Mouse (Mus musculus) intestine, embryonic 15.5 days (tissue): ENCODE measurements around the gene Evi5l. TPM values are rescaled to one million over a fixed set of nuclear protein-coding genes. Genes with fewer than 3 reads are reported as not detected.

Source experiments
- ATAC-seq: fragments of 200-750 bp; cut with Nextera tagmentation; 2 replicates; pipeline ENCODE4 v1.8.0; 2017; ENCODE audit warnings: moderate TSS enrichment, moderate library complexity
- H3K27ac ChIP-seq: fragments of 300-500 bp; sonication (generic); 2 replicates; pipeline ENCODE4 v1.5.1; 2015; ENCODE audit warnings: mild to moderate bottlenecking, inconsistent platforms
- H3K27me3 ChIP-seq: fragments of 300-500 bp; sonication (generic); replicated peaks from 2 replicates; pipeline ENCODE4 v1.6.1; 2015; ENCODE audit warnings: inconsistent platforms
- H3K36me3 ChIP-seq: fragments of 300-500 bp; sonication (generic); 2 replicates; pipeline ENCODE4 v1.6.1; 2015; ENCODE audit warnings: inconsistent platforms
- H3K4me1 ChIP-seq: fragments of 300-500 bp; sonication (generic); replicated peaks from 2 replicates; pipeline ENCODE4 v1.6.1; 2015; ENCODE audit warnings: inconsistent platforms
- H3K4me2 ChIP-seq: fragments of 300-500 bp; sonication (generic); replicated peaks from 2 replicates; pipeline ENCODE4 v1.6.1; 2015; ENCODE audit warnings: mild to moderate bottlenecking, inconsistent platforms
- H3K4me3 ChIP-seq: fragments of 300-500 bp; sonication (generic); replicated peaks from 2 replicates; pipeline ENCODE4 v1.5.1; 2015; ENCODE audit warnings: inconsistent platforms
- H3K9ac ChIP-seq: fragments of 300-500 bp; sonication (generic); 2 replicates; pipeline ENCODE4 v1.6.1; 2015; ENCODE audit warnings: inconsistent platforms
- H3K9me3 ChIP-seq: fragments of 300-500 bp; sonication (generic); 2 replicates; pipeline ENCODE4 v1.6.1; 2016; ENCODE audit warnings: inconsistent platforms
- WGBS: fragments of 180-500 bp; shearing (Covaris S2); methylation state at CpG from one replicate; pipeline ENCODE4 v1.1.7; 2015; 5-methylcytosine and 5-hydroxymethylcytosine counted together
- polyA plus RNA-seq: library from polyadenylated mRNA; unstranded; fragments of >200 nt; fragmentation: Nextera tagmentation; extraction: Ambion mirVana; gene quantifications from 2 replicates; pipeline ENCODE4 v1.2.1, GENCODE M21; 2015

Evi5l gene
- polyA plus RNA-seq, 1 experiment from 2014 or later: 18.9 TPM

- H3K27me3 ChIP-seq: no peaks in the 10 kb centered on the region; the same call in 1 of the 2 replicates
- H3K4me2 ChIP-seq: no peak overlapping the region
- ATAC-seq: no peak
- H3K36me3 ChIP-seq: no peaks in the 10 kb centered on the region
- H3K9me3 ChIP-seq: no peaks in the 10 kb centered on the region
- H3K27ac ChIP-seq: no peak overlapping the region
- H3K4me3 ChIP-seq: no peak overlapping the region
- no peak overlapping the region for H3K9ac ChIP-seq
- peaks cover 4% of the 10 kb centered on the region; the same call in 1 of the 2 replicates for H3K4me1 ChIP-seq
- WGBS: 90% methylated on average over 4 of the region's 4 CpGs
Observed at GRCm38 (mm10) chr8:4227919-4228318, 61.6 kb downstream of the Evi5l start.

GRCm38 (mm10) chr8:4229784-4230183, 63.4 kb downstream of the Evi5l start:
- no peak overlapping the region for H3K4me3 ChIP-seq
- 67% methylated on average over 5 of the region's 5 CpGs for WGBS
- no peak overlapping the region for H3K9ac ChIP-seq
- H3K9me3 ChIP-seq: no peaks in the 10 kb centered on the region
- peaks cover 4% of the 10 kb centered on the region; the same call in 1 of the 2 replicates for H3K4me1 ChIP-seq
- ATAC-seq: no peak
- no peak overlapping the region for H3K4me2 ChIP-seq
- H3K36me3 ChIP-seq: no peaks in the 10 kb centered on the region
- no peak overlapping the region for H3K27ac ChIP-seq
- no peaks in the 10 kb centered on the region; the same call in 1 of the 2 replicates for H3K27me3 ChIP-seq

- Histone ChIP-seq H3K27ac (no peak overlapping the region), H3K4me1 (peaks cover 4% of the 10 kb centered on the region; the same call in 1 of the 2 replicates), H3K9me3 (no peaks in the 10 kb centered on the region), H3K4me3 (no peak overlapping the region), H3K9ac (no peak overlapping the region), H3K27me3 (no peaks in the 10 kb centered on the region; the same call in 1 of the 2 replicates), H3K4me2 (no peak overlapping the region), H3K36me3 (no peaks in the 10 kb centered on the region)
- peak; percentile 71 for ATAC-seq
- WGBS: 51% methylated on average over 10 of the region's 10 CpGs
Observed at GRCm38 (mm10) chr8:4230612-4231351, 64.4 kb downstream of the Evi5l start.

GRCm38 (mm10) chr8:4237814-4238433, 71.6 kb downstream of the Evi5l start:
- peak overlapping the region; percentile 61 for H3K9ac ChIP-seq
- WGBS: 20% methylated on average over 15 of the region's 15 CpGs
- no peaks in the 10 kb centered on the region for H3K9me3 ChIP-seq
- ATAC-seq: peak; percentile 0; the same call in 1 of the 2 replicates
- peaks cover 22% of the 10 kb centered on the region for H3K4me1 ChIP-seq
- H3K4me3 ChIP-seq: peak overlapping the region; percentile 67
- H3K4me2 ChIP-seq: peak overlapping the region; percentile 72
- peaks cover 12% of the 10 kb centered on the region for H3K36me3 ChIP-seq
- H3K27me3 ChIP-seq: no peaks in the 10 kb centered on the region
- peak overlapping the region; percentile 89 for H3K27ac ChIP-seq

DNA sequence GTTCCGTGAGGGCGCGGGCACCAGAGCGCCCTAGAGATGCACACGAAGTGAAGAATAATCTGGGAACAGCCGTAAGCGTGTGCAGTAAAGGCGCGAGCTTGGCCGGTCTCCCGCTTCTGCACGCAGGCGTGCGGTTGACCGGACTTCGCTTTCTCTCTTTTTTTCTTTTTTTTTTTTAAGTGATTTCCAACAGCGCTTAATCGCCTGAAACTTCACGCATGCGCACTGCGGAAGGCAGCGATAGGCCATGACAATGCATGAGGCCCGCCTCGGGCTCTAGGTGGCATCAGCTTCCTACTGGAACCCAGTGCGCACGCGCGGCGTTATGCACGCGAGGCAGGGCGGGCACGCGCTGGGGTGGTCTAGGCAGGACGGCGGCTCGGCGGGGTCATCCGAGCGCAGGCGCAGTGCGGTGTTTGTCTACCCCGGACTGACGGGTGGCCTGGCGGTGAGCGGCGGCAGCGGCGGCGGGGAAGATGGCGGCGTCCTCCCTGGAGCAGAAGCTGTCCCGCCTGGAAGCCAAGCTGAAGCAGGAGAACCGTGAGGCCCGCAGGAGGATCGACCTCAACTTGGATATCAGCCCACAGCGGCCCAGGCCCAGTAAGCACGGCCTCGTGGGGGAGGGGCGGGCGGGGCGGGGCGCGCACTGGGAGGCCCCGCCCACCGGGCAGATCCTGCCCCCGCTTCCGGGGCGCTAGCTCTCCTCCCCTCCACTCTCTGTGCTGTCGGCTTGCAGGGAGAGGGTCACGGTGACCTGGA, 72.2 kb downstream of the Evi5l start, which contains the start of the genes Map2k7 and Gm49320:
Map2k7 (plus strand) TSS at position 307 of the 759 bp plus-strand sequence.
Gm49320 (plus strand) TSS at position 432 of the 759 bp plus-strand sequence.
- H3K4me3 ChIP-seq: peak within 1 kb of the TSS; percentile 67
- peaks cover 22% of the 10 kb centered on the region for H3K4me1 ChIP-seq
- H3K27ac ChIP-seq: peak within 1 kb of the TSS; percentile 93
- peak; percentile 95 for ATAC-seq
- H3K9ac ChIP-seq: peak within 1 kb of the TSS; percentile 74
- under 1% methylated on average over 70 of the region's 71 CpGs for WGBS
- H3K36me3 ChIP-seq: peaks cover 18% of the 10 kb centered on the region
- no peaks in the 10 kb centered on the region for H3K27me3 ChIP-seq
- H3K9me3 ChIP-seq: no peaks in the 10 kb centered on the region
- peak within 1 kb of the TSS; percentile 79 for H3K4me2 ChIP-seq

DNA sequence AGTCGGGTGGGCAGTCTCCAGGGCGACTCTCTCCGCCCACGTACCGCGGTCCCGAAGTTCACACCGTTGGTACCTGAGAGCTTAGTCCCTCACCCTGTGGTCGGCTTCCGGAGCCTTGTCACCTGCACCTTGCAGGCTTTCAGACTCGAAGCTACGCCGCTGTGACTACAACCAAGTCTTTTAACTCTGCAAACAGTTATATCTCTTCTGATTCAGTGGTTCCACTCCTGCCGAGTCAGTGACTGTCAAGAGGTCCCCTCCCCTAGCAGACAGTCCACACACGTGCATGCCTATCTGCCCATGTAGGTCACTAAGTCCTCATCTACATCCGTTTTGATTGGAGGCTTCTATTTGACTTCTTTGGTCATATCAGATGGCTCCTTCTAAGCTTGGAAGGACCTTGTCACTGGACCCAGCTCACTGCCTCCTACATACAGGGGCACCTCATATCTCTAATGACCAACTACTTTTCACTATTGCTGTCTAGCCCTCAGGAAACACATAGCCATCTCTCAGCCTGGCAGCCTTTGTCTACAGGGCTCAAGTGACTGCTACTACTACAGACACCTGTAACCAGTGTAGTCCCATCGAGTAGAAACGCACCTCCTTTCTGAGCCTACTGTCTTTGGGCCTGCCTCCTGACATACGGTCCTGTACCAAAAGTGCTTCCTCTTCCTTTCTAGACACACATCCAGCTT, 73.0 kb downstream of the Evi5l start:
- H3K9me3 ChIP-seq: no peaks in the 10 kb centered on the region
- peak overlapping the region; percentile 74 for H3K9ac ChIP-seq
- WGBS: 12% methylated on average over 19 of the region's 19 CpGs
- peak overlapping the region; percentile 67 for H3K4me3 ChIP-seq
- ATAC-seq: peak; percentile 50
- no peaks in the 10 kb centered on the region for H3K27me3 ChIP-seq
- H3K4me2 ChIP-seq: peak overlapping the region; percentile 79
- peaks cover 25% of the 10 kb centered on the region for H3K36me3 ChIP-seq
- peaks cover 22% of the 10 kb centered on the region for H3K4me1 ChIP-seq
- peak overlapping the region; percentile 93 for H3K27ac ChIP-seq

GRCm38 (mm10) chr8:4245061-4245460, 78.7 kb downstream of the Evi5l start:
- Histone ChIP-seq H3K4me2 (no peak overlapping the region), H3K4me3 (no peak overlapping the region), H3K9ac (no peak overlapping the region), H3K27ac (no peak overlapping the region), H3K9me3 (no peaks in the 10 kb centered on the region), H3K4me1 (peaks cover 23% of the 10 kb centered on the region), H3K36me3 (peaks cover 58% of the 10 kb centered on the region), H3K27me3 (no peaks in the 10 kb centered on the region)
- ATAC-seq: no peak
- 90% methylated on average over 5 of the region's 5 CpGs for WGBS

- H3K9ac ChIP-seq: no peak overlapping the region
- no peak overlapping the region for H3K4me2 ChIP-seq
- no peak overlapping the region for H3K27ac ChIP-seq
- H3K4me3 ChIP-seq: no peak overlapping the region
- no peak for ATAC-seq
- peaks cover 58% of the 10 kb centered on the region for H3K36me3 ChIP-seq
- H3K4me1 ChIP-seq: peaks cover 21% of the 10 kb centered on the region
- no peaks in the 10 kb centered on the region for H3K9me3 ChIP-seq
- H3K27me3 ChIP-seq: no peaks in the 10 kb centered on the region
- WGBS: 87% methylated on average over 13 of the region's 13 CpGs
Observed at GRCm38 (mm10) chr8:4245737-4246136, 79.4 kb downstream of the Evi5l start.

DNA sequence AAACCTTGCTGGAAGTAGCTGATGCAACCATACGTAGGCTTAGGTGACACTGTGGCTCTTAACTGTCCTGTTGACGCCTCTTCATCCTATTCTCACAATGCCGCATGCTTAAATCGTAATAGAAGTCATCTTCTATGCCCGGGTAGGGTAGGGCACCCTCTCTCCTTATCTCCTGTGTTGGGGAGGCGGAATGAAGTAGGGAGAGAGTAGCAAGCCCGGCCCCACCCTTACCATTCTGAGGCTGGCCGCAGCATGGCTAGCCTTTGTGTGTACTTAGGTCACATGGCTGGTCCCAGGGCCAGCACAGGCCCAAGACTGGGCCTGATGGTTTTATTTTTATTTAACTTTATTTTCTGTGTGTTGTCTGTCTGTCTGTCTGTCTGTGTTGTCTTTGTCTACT, 80.9 kb downstream of the Evi5l start:
- ATAC-seq: no peak
- 83% methylated on average over 8 of the region's 8 CpGs for WGBS
- Histone ChIP-seq H3K27me3 (no peaks in the 10 kb centered on the region), H3K36me3 (peaks cover 52% of the 10 kb centered on the region), H3K9me3 (no peaks in the 10 kb centered on the region), H3K27ac (no peak overlapping the region), H3K4me3 (no peak overlapping the region), H3K9ac (no peak overlapping the region), H3K4me1 (peaks cover 14% of the 10 kb centered on the region), H3K4me2 (no peak overlapping the region)

- H3K9me3 ChIP-seq: no peaks in the 10 kb centered on the region
- 77% methylated on average over 15 of the region's 15 CpGs for WGBS
- 0 out of 2 replicates have a peak within 1 kb of the TSS, but pooled peaks have one; percentile 27 for H3K27ac ChIP-seq
- H3K36me3 ChIP-seq: peaks cover 46% of the 10 kb centered on the region
- peaks cover 19% of the 10 kb centered on the region for H3K4me1 ChIP-seq
- peak within 1 kb of the TSS; percentile 14; the same call in 1 of the 2 replicates for H3K4me2 ChIP-seq
- H3K4me3 ChIP-seq: no peak within 1 kb of the TSS
- H3K27me3 ChIP-seq: no peaks in the 10 kb centered on the region
- H3K9ac ChIP-seq: no peak within 1 kb of the TSS
- ATAC-seq: no peak
Observed at GRCm38 (mm10) chr8:4247951-4248540, 81.7 kb downstream of the Evi5l start, which contains the start of gene Tgfbr3l. Tgfbr3l (plus strand) TSS chr8:4248214.

DNA sequence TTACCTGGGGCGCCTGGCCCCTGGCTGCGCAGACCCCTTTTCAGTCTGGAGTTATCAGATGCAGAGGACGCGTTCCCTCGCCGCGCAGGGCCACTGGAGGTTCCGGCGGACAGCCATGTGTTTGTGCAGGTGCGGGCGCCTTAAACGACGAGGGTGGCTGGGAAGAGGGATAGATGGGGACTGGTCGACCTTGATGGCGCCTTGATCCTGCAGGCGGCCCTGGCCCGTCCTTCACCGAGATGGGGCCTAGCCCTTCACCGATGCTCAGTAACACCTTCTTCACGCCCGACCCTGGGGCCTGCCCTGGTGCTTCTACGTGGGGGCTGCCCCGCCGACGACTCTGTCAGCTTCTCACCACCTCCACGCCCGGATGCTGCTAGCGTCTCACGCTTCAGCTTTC, 82.8 kb downstream of the Evi5l start:
- no peaks in the 10 kb centered on the region for H3K27me3 ChIP-seq
- peak overlapping the region; percentile 27; the same call in 1 of the 2 replicates for H3K27ac ChIP-seq
- no peak for ATAC-seq
- H3K9ac ChIP-seq: no peak overlapping the region
- peaks cover 34% of the 10 kb centered on the region for H3K36me3 ChIP-seq
- H3K9me3 ChIP-seq: no peaks in the 10 kb centered on the region
- peak overlapping the region; percentile 14; the same call in 1 of the 2 replicates for H3K4me2 ChIP-seq
- H3K4me1 ChIP-seq: peaks cover 23% of the 10 kb centered on the region
- WGBS: 20% methylated on average over 29 of the region's 29 CpGs
- no peak overlapping the region for H3K4me3 ChIP-seq
